Mouse (Mus musculus) MEL (cell line): ENCODE data around the gene Kdm5b. TPM values are rescaled to one million over a fixed set of nuclear protein-coding genes. Genes with fewer than 3 reads are reported as not detected.

Experiments
- DNase-seq: peaks from one replicate; pipeline ENCODE4 v3.0.0; 2011; ENCODE audit warnings: low read depth, low spot score
- H3K27ac ChIP-seq: 2 replicates; pipeline ENCODE4 v1.5.1; 2012; ENCODE audit warnings: low read depth, mild to moderate bottlenecking, control low read depth, low read length, moderate library complexity; ENCODE audit not compliant: control insufficient read depth
- H3K27me3 ChIP-seq, 2 experiments: fragments of 150-350 bp in 1 of 2; sonication (generic) in 1 of 2; 2 replicates each; pipeline ENCODE4 v1.6.1; 2012; ENCODE audit warnings: low read length in 2 of 2, mild to moderate bottlenecking in 2 of 2, improper control_type of control experiment in 1 of 2, moderate library complexity in 1 of 2; ENCODE audit not compliant: insufficient read depth in 2 of 2, control insufficient read depth in 1 of 2
- H3K36me3 ChIP-seq, 2 experiments: 2 replicates each; pipeline ENCODE4 v1.6.1; 2012 to 2014; ENCODE audit warnings: low read length in 2 of 2, improper control_type of control experiment in 1 of 2, inconsistent platforms in 1 of 2, mild to moderate bottlenecking in 1 of 2; ENCODE audit not compliant: insufficient read depth in 2 of 2, control insufficient read depth in 1 of 2
- H3K4me1 ChIP-seq, 2 experiments: fragments of 150-350 bp in 1 of 2; sonication (generic) in 1 of 2; 2 replicates each; pipeline ENCODE4 v1.6.1; 2012; ENCODE audit warnings: low read length in 2 of 2, improper control_type of control experiment in 1 of 2, mild to moderate bottlenecking in 1 of 2; ENCODE audit not compliant: insufficient read depth in 2 of 2, control insufficient read depth in 1 of 2
- H3K4me3 ChIP-seq, 2 experiments: fragments of 150-350 bp in 1 of 2; sonication (generic) in 1 of 2; 2 replicates each; pipeline ENCODE4 v1.5.1; 2012; ENCODE audit warnings: low read depth in 2 of 2, low read length in 2 of 2, mild to moderate bottlenecking in 2 of 2, moderate library complexity in 2 of 2, control low read depth in 1 of 2, improper control_type of control experiment in 1 of 2; ENCODE audit not compliant: control insufficient read depth in 1 of 2, insufficient read depth in 1 of 2
- H3K79me2 ChIP-seq: 2 replicates; pipeline ENCODE4 v1.6.1; 2012; ENCODE audit warnings: mild to moderate bottlenecking, low read length, moderate library complexity; ENCODE audit not compliant: control insufficient read depth, poor library complexity, insufficient read depth
- H3K9ac ChIP-seq: 2 replicates; pipeline ENCODE4 v1.6.1; 2012; ENCODE audit warnings: low read depth, mild to moderate bottlenecking, control low read depth, low read length, moderate library complexity; ENCODE audit not compliant: control insufficient read depth, poor library complexity, severe bottlenecking
- H3K9me3 ChIP-seq: fragments of 150-350 bp; sonication (generic); replicated peaks from 2 replicates; pipeline ENCODE4 v1.6.1; 2012; ENCODE audit warnings: mild to moderate bottlenecking, low read length, improper control_type of control experiment, moderate library complexity; ENCODE audit not compliant: insufficient read depth
- BHLHE40 ChIP-seq: IDR thresholded peaks from 2 replicates; pipeline ENCODE4 v1.6.1; 2012; ENCODE audit warnings: low read depth, mild to moderate bottlenecking, inconsistent platforms, low read length, improper control_type of control experiment, borderline replicate concordance
- CHD1 ChIP-seq: IDR thresholded peaks from 2 replicates; pipeline ENCODE4 v1.6.1; 2012; ENCODE audit warnings: low read depth, mild to moderate bottlenecking, inconsistent platforms, low read length, improper control_type of control experiment
- CHD2 ChIP-seq: IDR thresholded peaks from 2 replicates; pipeline ENCODE4 v1.6.1; 2011; ENCODE audit warnings: low read length, improper control_type of control experiment
- CTCF ChIP-seq, 3 experiments: IDR thresholded peaks in 2 of 3; conservative IDR thresholded peaks in 1 of 3; 2 replicates each; pipeline ENCODE4 v1.5.1; 2011 to 2012; ENCODE audit warnings: low read length in 3 of 3, low read depth in 2 of 3, mild to moderate bottlenecking in 2 of 3, improper control_type of control experiment in 1 of 3, inconsistent platforms in 1 of 3, mixed read lengths in 1 of 3, moderate library complexity in 1 of 3; ENCODE audit not compliant: control insufficient read depth in 1 of 3, insufficient read depth in 1 of 3, poor library complexity in 1 of 3, severe bottlenecking in 1 of 3
- ELF1 ChIP-seq: IDR thresholded peaks from 2 replicates; pipeline ENCODE4 v1.6.1; 2014; ENCODE audit warnings: low read depth, mild to moderate bottlenecking, inconsistent platforms, low read length, improper control_type of control experiment, moderate library complexity
- HCFC1 ChIP-seq: IDR thresholded peaks from 2 replicates; pipeline ENCODE4 v1.6.1; 2012; ENCODE audit warnings: low read depth, mild to moderate bottlenecking, inconsistent platforms, low read length, improper control_type of control experiment, moderate library complexity
- JUND ChIP-seq: IDR thresholded peaks from 2 replicates; pipeline ENCODE4 v1.6.1; 2011; ENCODE audit warnings: low read depth, mild to moderate bottlenecking, improper control_type of control experiment, low read length
- KAT2A ChIP-seq: conservative IDR thresholded peaks from 2 replicates; pipeline ENCODE4 v1.6.1; 2012; ENCODE audit warnings: low read depth, low read length, improper control_type of control experiment, inconsistent platforms
- MAFK ChIP-seq: IDR thresholded peaks from 2 replicates; pipeline ENCODE4 v1.6.1; 2011; ENCODE audit warnings: low read depth, mild to moderate bottlenecking, low read length, improper control_type of control experiment, borderline replicate concordance
- MAX ChIP-seq: IDR thresholded peaks from 2 replicates; pipeline ENCODE4 v1.6.1; 2011; ENCODE audit warnings: low read length, improper control_type of control experiment
- MAZ ChIP-seq: IDR thresholded peaks from 2 replicates; pipeline ENCODE4 v1.6.1; 2012; ENCODE audit warnings: low read depth, mild to moderate bottlenecking, inconsistent platforms, low read length, improper control_type of control experiment
- MEF2A ChIP-seq: IDR thresholded peaks from 2 replicates; pipeline ENCODE4 v1.6.1; 2014; ENCODE audit warnings: low read depth, mild to moderate bottlenecking, inconsistent platforms, low read length, improper control_type of control experiment; ENCODE audit not compliant: poor library complexity, insufficient replicate concordance, severe bottlenecking; ENCODE audit errors: extremely low read depth
- MXI1 ChIP-seq: IDR thresholded peaks from 2 replicates; pipeline ENCODE4 v1.6.1; 2011; ENCODE audit warnings: mild to moderate bottlenecking, low read depth, low read length, improper control_type of control experiment
- MYC ChIP-seq: IDR thresholded peaks from 2 replicates; pipeline ENCODE4 v1.6.1; 2011; ENCODE audit warnings: low read depth, mild to moderate bottlenecking, low read length, improper control_type of control experiment, moderate library complexity
- NELFE ChIP-seq: IDR thresholded peaks from 2 replicates; pipeline ENCODE4 v1.6.1; 2011; ENCODE audit warnings: low read depth, low read length, improper control_type of control experiment
- POLR2A ChIP-seq, 2 experiments: IDR thresholded peaks; 2 replicates each; pipeline ENCODE4 v1.6.1; 2011 to 2012; ENCODE audit warnings: low read length in 2 of 2, mild to moderate bottlenecking in 2 of 2, control low read depth in 1 of 2, improper control_type of control experiment in 1 of 2, low read depth in 1 of 2, moderate library complexity in 1 of 2; ENCODE audit not compliant: control insufficient read depth in 1 of 2, insufficient read depth in 1 of 2, poor library complexity in 1 of 2
- RAD21 ChIP-seq: IDR thresholded peaks from 2 replicates; pipeline ENCODE4 v1.6.1; 2011; ENCODE audit warnings: mild to moderate bottlenecking, low read depth, low read length, improper control_type of control experiment
- RCOR1 ChIP-seq: IDR thresholded peaks from 2 replicates; pipeline ENCODE4 v1.6.1; 2012; ENCODE audit warnings: low read depth, mild to moderate bottlenecking, inconsistent platforms, low read length, improper control_type of control experiment
- SIN3A ChIP-seq: IDR thresholded peaks from 2 replicates; pipeline ENCODE4 v1.6.1; 2012; ENCODE audit warnings: low read length, improper control_type of control experiment, inconsistent platforms
- SMC3 ChIP-seq: IDR thresholded peaks from 2 replicates; pipeline ENCODE4 v1.6.1; 2011; ENCODE audit warnings: low read depth, low read length, improper control_type of control experiment
- TAL1 ChIP-seq: IDR thresholded peaks from 2 replicates; pipeline ENCODE4 v1.6.1; 2012; ENCODE audit warnings: mild to moderate bottlenecking, inconsistent platforms, low read length, moderate library complexity, mixed read lengths
- TBP ChIP-seq: IDR thresholded peaks from 2 replicates; pipeline ENCODE4 v1.8.0; 2011; ENCODE audit warnings: low read depth, low read length, improper control_type of control experiment
- TCF12 ChIP-seq: IDR thresholded peaks from 2 replicates; pipeline ENCODE4 v1.6.1; 2014; ENCODE audit warnings: low read depth, mild to moderate bottlenecking, inconsistent platforms, low read length, improper control_type of control experiment, moderate library complexity
- UBTF ChIP-seq: IDR thresholded peaks from 2 replicates; pipeline ENCODE4 v1.6.1; 2012; ENCODE audit warnings: low read depth, mild to moderate bottlenecking, inconsistent platforms, low read length, improper control_type of control experiment, moderate library complexity, borderline replicate concordance; ENCODE audit not compliant: insufficient read depth
- USF1 ChIP-seq: IDR thresholded peaks from 2 replicates; pipeline ENCODE4 v1.6.1; 2014; ENCODE audit warnings: low read depth, mild to moderate bottlenecking, inconsistent platforms, low read length, improper control_type of control experiment, moderate library complexity
- USF2 ChIP-seq, 2 experiments: IDR thresholded peaks; 2 replicates each; pipeline ENCODE4 v1.6.1; 2011 to 2012; ENCODE audit warnings: improper control_type of control experiment in 2 of 2, low read length in 2 of 2, borderline replicate concordance in 1 of 2, inconsistent platforms in 1 of 2, low read depth in 1 of 2, mild to moderate bottlenecking in 1 of 2; ENCODE audit not compliant: insufficient read depth in 1 of 2
- ZC3H11A ChIP-seq: IDR thresholded peaks from 2 replicates; pipeline ENCODE4 v1.6.1; 2012; ENCODE audit warnings: low read depth, mild to moderate bottlenecking, inconsistent platforms, low read length, improper control_type of control experiment
- ZKSCAN1 ChIP-seq: IDR thresholded peaks from 2 replicates; pipeline ENCODE4 v1.6.1; 2012; ENCODE audit warnings: low read depth, mild to moderate bottlenecking, inconsistent platforms, low read length, improper control_type of control experiment, moderate library complexity
- ZMIZ1 ChIP-seq: IDR thresholded peaks from 2 replicates; pipeline ENCODE4 v1.6.1; 2012; ENCODE audit warnings: low read depth, mild to moderate bottlenecking, inconsistent platforms, low read length, improper control_type of control experiment, moderate library complexity
- ZNF384 ChIP-seq: IDR thresholded peaks from 2 replicates; pipeline ENCODE4 v1.6.1; 2012; ENCODE audit warnings: low read depth, mild to moderate bottlenecking, inconsistent platforms, low read length, improper control_type of control experiment
- polyA plus RNA-seq, 2 experiments: library from polyadenylated mRNA; stranded (reverse) in 1 of 2; unstranded in 1 of 2; fragments of >175 nt in 1 of 2; fragments of >200 nt in 1 of 2; gene quantifications; 2 replicates each; pipeline versions ENCODE4 v1.2.1 to v1.2.4; 2012; ENCODE audit warnings: low replicate concordance in 2 of 2, low read depth in 1 of 2; ENCODE audit not compliant: insufficient read length in 2 of 2, insufficient read depth in 1 of 2, missing spikeins in 1 of 2
- total RNA-seq: library from RNA; depleted of rRNA; stranded (reverse); fragments of 300-350 nt; gene quantifications from 2 replicates; pipeline ENCODE4 v1.2.3, GENCODE M21; 2012

Kdm5b gene
- total and polyA plus RNA-seq, 3 experiments: 25.5 to 48.6 (median 31.8) TPM

DNA sequence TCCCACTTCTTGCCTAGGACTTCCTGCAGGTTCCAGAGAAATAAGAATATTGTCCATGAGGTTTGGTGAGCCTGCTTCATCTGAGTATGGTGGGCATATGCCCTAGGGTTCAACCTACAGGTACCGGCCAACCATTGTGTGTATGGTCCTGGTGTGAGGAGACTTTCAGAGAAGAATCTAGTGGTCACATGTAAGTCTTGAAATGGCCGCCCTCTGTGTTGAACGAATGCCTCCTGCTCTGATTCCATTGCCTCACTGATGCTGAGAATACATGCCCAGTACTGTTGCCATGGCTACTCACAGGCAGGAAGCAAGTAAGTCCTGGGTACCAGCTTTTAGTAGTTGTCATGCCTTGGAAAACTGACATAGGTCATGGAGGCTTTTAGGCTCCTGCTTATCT lies 76.3 kb downstream of the Kdm5b start:
- Histone ChIP-seq H3K9me3 (no peaks in the 10 kb centered on the region), H3K9ac (no peak overlapping the region), H3K36me3 (peaks cover 0 to 9% of the 10 kb centered on the region in 2 experiments; a peak in 2 of 4 replicates), H3K79me2 (no peaks in the 10 kb centered on the region), H3K4me3 (no peak overlapping the region), H3K4me1 (no peaks in the 10 kb centered on the region), H3K27me3 (no peaks in the 10 kb centered on the region), H3K27ac (no peak overlapping the region)
- TF ChIP-seq USF2 (IDR thresholded peaks at IDR 0.05; ENCODE audit: borderline replicate concordance in 1 of 2, insufficient read depth in 1 of 2, low read depth in 1 of 2, low read length in 2 of 2) (no peak), MAFK (no peak), NELFE (no peak), ZNF384 (no peak), ELF1 (no peak), POLR2A (IDR thresholded peaks at IDR 0.05; ENCODE audit: control insufficient read depth in 1 of 2, insufficient read depth in 1 of 2, low read depth in 1 of 2, low read length in 2 of 2, poor library complexity in 1 of 2) (no peak), MYC (no peak), RCOR1 (no peak), RAD21 (no peak), SMC3 (no peak), MAX (no peak), MEF2A (no peak), USF1 (no peak), TCF12 (no peak), CTCF (IDR thresholded peaks at IDR 0.05 in 2 of 3, conservative IDR thresholded peaks at IDR 0.05 in 1 of 3; ENCODE audit: control insufficient read depth in 1 of 3, insufficient read depth in 1 of 3, low read depth in 2 of 3, low read length in 3 of 3, poor library complexity in 1 of 3, severe bottlenecking in 1 of 3) (no peak), MAZ (no peak)
- DNase-seq: no peak

GRCm38 (mm10) chr1:134636684-134637083 lies 76.7 kb downstream of the Kdm5b start:
- Histone ChIP-seq H3K27ac (no peak overlapping the region), H3K4me3 (no peak overlapping the region), H3K4me1 (no peaks in the 10 kb centered on the region), H3K9ac (no peak overlapping the region), H3K9me3 (no peaks in the 10 kb centered on the region), H3K27me3 (no peaks in the 10 kb centered on the region), H3K36me3 (peaks cover 0 to 8% of the 10 kb centered on the region in 2 experiments; a peak in 2 of 4 replicates), H3K79me2 (no peaks in the 10 kb centered on the region)
- DNase-seq: peak; percentile 56
- TF ChIP-seq SIN3A: 0 out of 2 replicates have a peak, but pooled peaks have one; percentile 37
- TF ChIP-seq JUND: no peak
- no peak for TF ChIP-seq TAL1
- 0 out of 2 replicates have a peak, but pooled peaks have one; percentile 26 for TF ChIP-seq ZC3H11A
- TF ChIP-seq UBTF: no peak
- 0 out of 2 replicates have a peak, but pooled peaks have one; percentile 18 for TF ChIP-seq BHLHE40
- no peak for TF ChIP-seq ZKSCAN1
- TF ChIP-seq MXI1: 0 out of 2 replicates have a peak, but pooled peaks have one; percentile 29
- no peak for TF ChIP-seq CHD2
- TF ChIP-seq KAT2A: no peak
- TF ChIP-seq TCF12: no peak
- TF ChIP-seq SMC3: peak; percentile 64
- no peak for TF ChIP-seq CHD1
- peak; percentile 43 for TF ChIP-seq RAD21
- TF ChIP-seq NELFE: no peak
- peak; percentile 44; the same call in 1 of the 2 replicates for TF ChIP-seq ZMIZ1
- 0 out of 2 replicates have a peak, but pooled peaks have one; percentile 34 for TF ChIP-seq HCFC1
- TF ChIP-seq ZNF384: no peak
- 0 out of 2 replicates have a peak, but pooled peaks have one; percentile 11 for TF ChIP-seq ELF1
- no peak for TF ChIP-seq TBP
- TF ChIP-seq MYC: no peak
- no peak for TF ChIP-seq MEF2A
- peak; percentile 23 to 68 (median 49); a peak in 4 of 6 replicates for TF ChIP-seq CTCF (IDR thresholded peaks at IDR 0.05 in 2 of 3, conservative IDR thresholded peaks at IDR 0.05 in 1 of 3; ENCODE audit: control insufficient read depth in 1 of 3, insufficient read depth in 1 of 3, low read depth in 2 of 3, low read length in 3 of 3, poor library complexity in 1 of 3, severe bottlenecking in 1 of 3)
- TF ChIP-seq RCOR1: no peak
